In genomic region chr12:59216176-59216575, GRCm38 (mm10) we compare ENCODE assay signal across 13 mouse cellular contexts. TPM values are rescaled to one million over a fixed set of nuclear protein-coding genes. Genes with fewer than 3 reads are reported as not detected.
DNase-seq lines count a peak whose midpoint lies in the region; ATAC-seq lines count a peak whose summit lies in the region.
"Had no signal": no experiment of that assay in that cellular context is flagged by ENCODE, and none has a peak within 500 bp of the region (broad histone marks: within the 10 kb centered on the region; RNA-seq: fewer than 3 reads in every experiment).

No protein-coding gene starts in this region.

- peaks cover 30% of the 10 kb centered on the region for H3K4me1 ChIP-seq in forebrain, embryonic 15.5 days
- peaks cover 26% of the 10 kb centered on the region for H3K4me1 ChIP-seq in forebrain, embryonic 12.5 days
- H3K4me1 ChIP-seq in heart, embryonic 12.5 days (replicated peaks) = peaks cover 16% of the 10 kb centered on the region

- no peak overlapping the region for H3K9ac ChIP-seq in forebrain, embryonic 15.5 days (replicated peaks)
- H3K9ac ChIP-seq in forebrain, embryonic 12.5 days = no peak overlapping the region
- no peak overlapping the region for H3K9ac ChIP-seq in heart, embryonic 12.5 days

- peaks cover 77% of the 10 kb centered on the region for H3K79me2 ChIP-seq in macrophage (ENCODE audit: inconsistent target)

- no peak overlapping the region for H3K4me3 ChIP-seq in forebrain, embryonic 15.5 days
- no peak overlapping the region for H3K4me3 ChIP-seq in forebrain, embryonic 12.5 days (replicated peaks)
- H3K4me3 ChIP-seq in macrophage (ENCODE audit: inconsistent target) = peak overlapping the region; percentile 92
- no peak overlapping the region for H3K4me3 ChIP-seq in heart, embryonic 12.5 days
- H3K4me3 ChIP-seq: limb, embryonic 10.5 days; myocyte had no signal

- peaks cover 8% of the 10 kb centered on the region for H3K36me3 ChIP-seq in forebrain, embryonic 15.5 days
- peaks cover 8% of the 10 kb centered on the region for H3K36me3 ChIP-seq in forebrain, embryonic 12.5 days (replicated peaks)
- peaks cover 9% of the 10 kb centered on the region; the same call in 1 of the 2 replicates for H3K36me3 ChIP-seq in macrophage (ENCODE audit: inconsistent target)
- peaks cover 15% of the 10 kb centered on the region for H3K36me3 ChIP-seq in heart, embryonic 12.5 days

- no peak for ATAC-seq in forebrain, embryonic 15.5 days (replicated peaks)
- ATAC-seq in forebrain, embryonic 12.5 days (ENCODE audit: low FRiP score) = no peak
- ATAC-seq in heart, embryonic 12.5 days (ENCODE audit: insufficient number of reproducible peaks, low FRiP score) = no peak

- no peak overlapping the region for H3K27ac ChIP-seq in forebrain, embryonic 15.5 days (replicated peaks)
- no peak overlapping the region for H3K27ac ChIP-seq in forebrain, embryonic 12.5 days
- peak overlapping the region; percentile 87 for H3K27ac ChIP-seq in macrophage
- H3K27ac ChIP-seq in heart, embryonic 12.5 days (ENCODE audit: poor library complexity, severe bottlenecking) = no peak overlapping the region
- H3K27ac ChIP-seq: limb, embryonic 10.5 days had no signal

- DNase-seq in thymus, postnatal 0 days (ENCODE audit: low spot score) = peak; percentile 46
- DNase-seq in thymus, adult 18-20 months = no peak
- DNase-seq in urinary bladder, postnatal 4 days (ENCODE audit: low spot score in 2 of 2) = no peak
- no peak for DNase-seq in cerebellum, adult 18-20 months
- DNase-seq: cerebellum, adult 9-11 months; kidney, adult 18-20 months; right cerebral cortex, adult 18-20 months had no signal

- WGBS in forebrain, embryonic 15.5 days = 87% methylated on average over 4 of the region's 4 CpGs
- 94% methylated on average over 4 of the region's 4 CpGs for WGBS in forebrain, embryonic 12.5 days
- 18% methylated on average over 4 of the region's 4 CpGs for WGBS in macrophage (ENCODE audit: missing documents)
- 90% methylated on average over 4 of the region's 4 CpGs for WGBS in heart, embryonic 12.5 days

- no peaks in the 10 kb centered on the region for H3K9me3 ChIP-seq in forebrain, embryonic 15.5 days
- H3K9me3 ChIP-seq in forebrain, embryonic 12.5 days = no peaks in the 10 kb centered on the region
- peaks cover 4% of the 10 kb centered on the region; the same call in 1 of the 2 replicates for H3K9me3 ChIP-seq in heart, embryonic 12.5 days (replicated peaks)
- H3K9me3 ChIP-seq: limb, embryonic 10.5 days had no signal

- H3K27me3 ChIP-seq in forebrain, embryonic 15.5 days = no peaks in the 10 kb centered on the region
- no peaks in the 10 kb centered on the region for H3K27me3 ChIP-seq in forebrain, embryonic 12.5 days
- H3K27me3 ChIP-seq in heart, embryonic 12.5 days (replicated peaks) = no peaks in the 10 kb centered on the region

- 0 out of 2 replicates have a peak overlapping the region, but pooled peaks have one; percentile 8 for H3K4me2 ChIP-seq in forebrain, embryonic 15.5 days (replicated peaks)
- no peak overlapping the region for H3K4me2 ChIP-seq in forebrain, embryonic 12.5 days
- no peak overlapping the region for H3K4me2 ChIP-seq in heart, embryonic 12.5 days

RNA-seq across cellular contexts. Expression of gene Fbxo33, which starts 3.3 kb away (rescaled TPM):
- polyA plus RNA-seq in forebrain, embryonic 15.5 days (2015; fragmentation: Nextera tagmentation; extraction: Ambion mirVana) = 8.2 and 9.3 TPM in 2 replicates
- 9.1 and 10.0 TPM in 2 replicates for polyA plus RNA-seq in forebrain, embryonic 12.5 days (2016; fragmentation: Nextera tagmentation; extraction: Ambion mirVana)
- polyA plus RNA-seq in thymus, postnatal 0 days (2015; fragmentation: Nextera tagmentation; extraction: Ambion mirVana) = 15.7 and 16.3 TPM in 2 replicates
- 10 to 100 TPM in 16 of 26 experiments, 1 to 10 TPM in 10; 3.1 to 25.9 (median 13.3) TPM for total RNA-seq in macrophage (2018; cell fraction: chromatin; rRNA removed)
- total RNA-seq in macrophage (2018; cell fraction: cytosol; rRNA removed) = 10 to 100 TPM; 19.7 to 30.7 (median 25.9) TPM
- 10 to 100 TPM in 25 of 26 experiments, 1 to 10 TPM in 1; 8.5 to 41.5 (median 25.1) TPM for total RNA-seq in macrophage (2018; cell fraction: nucleus; rRNA removed)
- polyA plus RNA-seq in macrophage (2018) = 20.6 to 26.1 TPM (median 23.0 TPM) in 3 replicates
- 5.5 and 7.2 TPM in 2 replicates for polyA plus RNA-seq in heart, embryonic 12.5 days (2016; fragmentation: Nextera tagmentation; extraction: Ambion mirVana)
